Mouse (Mus musculus) intestine, embryonic 16.5 days (tissue): ENCODE measurements around the gene Lta. TPM values are rescaled to one million over a fixed set of nuclear protein-coding genes. Genes with fewer than 3 reads are reported as not detected.
A peak's percentile ranks its signal among the peaks of the same experiment; 100 is the strongest.

ENCODE experiments used
- ATAC-seq: fragments of 200-750 bp; cut with Nextera tagmentation; 2 replicates; pipeline ENCODE4 v1.8.0; 2017; ENCODE audit warnings: moderate TSS enrichment, moderate library complexity
- H3K27ac ChIP-seq: fragments of 300-500 bp; sonication (generic); 2 replicates; pipeline ENCODE4 v1.5.1; 2014; ENCODE audit warnings: mild to moderate bottlenecking, low read length
- H3K27me3 ChIP-seq: fragments of 300-500 bp; sonication (generic); replicated peaks from 2 replicates; pipeline ENCODE4 v1.6.1; 2014; ENCODE audit warnings: low read length, control low read depth, mixed read lengths; ENCODE audit not compliant: control insufficient read depth, insufficient read depth
- H3K36me3 ChIP-seq: fragments of 300-500 bp; sonication (generic); 2 replicates; pipeline ENCODE4 v1.6.1; 2014; ENCODE audit warnings: low read length, control low read depth; ENCODE audit not compliant: control insufficient read depth, insufficient read depth
- H3K4me1 ChIP-seq: fragments of 300-500 bp; sonication (generic); 2 replicates; pipeline ENCODE4 v1.6.1; 2014; ENCODE audit warnings: low read length, control low read depth, mixed read lengths; ENCODE audit not compliant: control insufficient read depth, insufficient read depth
- H3K4me2 ChIP-seq: fragments of 300-500 bp; sonication (generic); 2 replicates; pipeline ENCODE4 v1.6.1; 2014; ENCODE audit warnings: low read depth, low read length, control low read depth
- H3K4me3 ChIP-seq: fragments of 300-500 bp; sonication (generic); 2 replicates; pipeline ENCODE4 v1.5.1; 2014; ENCODE audit warnings: mild to moderate bottlenecking, low read length
- H3K9ac ChIP-seq: fragments of 300-500 bp; sonication (generic); 2 replicates; pipeline ENCODE4 v1.6.1; 2014; ENCODE audit warnings: low read depth, low read length
- H3K9me3 ChIP-seq: fragments of 300-500 bp; sonication (generic); 2 replicates; pipeline ENCODE4 v1.6.1; 2016; ENCODE audit warnings: low read length, control low read depth; ENCODE audit not compliant: control insufficient read depth
- WGBS: fragments of 180-500 bp; shearing (Covaris S2); extraction: QIAGEN DNeasy Blood & Tissue Kit; methylation state at CpG from one replicate; pipeline ENCODE4 v1.1.7; 2014; 5-methylcytosine and 5-hydroxymethylcytosine counted together
- polyA plus RNA-seq: library from polyadenylated mRNA; unstranded; fragments of >200 nt; fragmentation: Nextera tagmentation; extraction: Ambion mirVana; gene quantifications from 2 replicates; pipeline ENCODE4 v1.2.1, GENCODE M21; 2015

Gene Lta
- polyA plus RNA-seq, 1 experiment from 2014 or later, result 1.2 TPM

DNA sequence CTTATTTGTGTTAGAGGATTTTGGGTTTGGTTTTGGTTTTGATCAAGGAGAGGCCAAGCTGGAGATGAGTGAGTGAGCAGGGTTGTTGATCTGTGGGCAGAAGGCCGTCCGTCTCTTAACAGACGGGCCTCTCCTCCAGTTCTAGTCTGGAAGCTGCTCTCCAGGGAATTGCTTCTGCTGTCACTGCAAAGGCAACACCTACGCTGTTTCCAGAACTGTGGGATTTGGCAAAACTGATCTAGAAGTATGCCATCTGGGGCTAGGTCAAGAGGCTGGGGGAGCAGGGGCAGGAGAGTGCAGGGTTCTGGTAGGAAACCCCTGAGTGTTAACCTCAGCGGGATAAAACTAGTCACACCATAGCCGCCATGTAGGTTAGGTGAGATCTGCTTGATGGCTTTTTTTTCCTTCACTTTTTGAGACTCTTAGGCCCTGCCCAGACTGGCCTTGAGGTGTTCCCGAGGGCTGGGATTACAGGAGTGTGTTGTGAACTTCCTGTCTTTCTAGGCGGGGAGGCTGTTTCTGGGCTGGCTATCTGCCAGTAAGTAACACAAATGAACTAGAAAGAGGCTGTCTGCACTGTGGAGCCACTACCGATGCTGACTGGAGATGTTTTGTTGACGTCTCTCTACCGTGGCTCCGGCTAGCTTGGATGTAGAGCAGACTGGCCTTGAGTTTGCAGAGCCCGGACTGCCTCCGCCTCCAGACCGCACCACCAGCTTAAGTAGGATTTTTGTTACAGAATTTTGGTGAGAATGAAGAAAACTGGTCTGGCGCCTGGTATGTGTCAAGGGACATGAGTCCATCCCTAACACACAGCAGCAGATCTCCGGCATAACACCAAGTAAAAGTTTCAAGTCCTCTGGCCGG, 28.2 kb upstream of the Lta start, which contains the start of gene Atp6v1g2:
Gene Atp6v1g2, plus strand, starts transcription at position 547 of the 867 bp plus-strand sequence.
- Histone ChIP-seq H3K27ac (peak within 1 kb of the TSS; percentile 99), H3K9ac (peak within 1 kb of the TSS; percentile 95), H3K4me3 (peak within 1 kb of the TSS; percentile 75), H3K9me3 (no peaks in the 10 kb centered on the region), H3K27me3 (no peaks in the 10 kb centered on the region), H3K36me3 (no peaks in the 10 kb centered on the region), H3K4me2 (peak within 1 kb of the TSS; percentile 86), H3K4me1 (peaks cover 29% of the 10 kb centered on the region)
- WGBS, result 47% methylated on average over 18 of the region's 18 CpGs
- ATAC-seq, result 0 out of 2 replicates have a peak, but pooled peaks have one; percentile 4

DNA sequence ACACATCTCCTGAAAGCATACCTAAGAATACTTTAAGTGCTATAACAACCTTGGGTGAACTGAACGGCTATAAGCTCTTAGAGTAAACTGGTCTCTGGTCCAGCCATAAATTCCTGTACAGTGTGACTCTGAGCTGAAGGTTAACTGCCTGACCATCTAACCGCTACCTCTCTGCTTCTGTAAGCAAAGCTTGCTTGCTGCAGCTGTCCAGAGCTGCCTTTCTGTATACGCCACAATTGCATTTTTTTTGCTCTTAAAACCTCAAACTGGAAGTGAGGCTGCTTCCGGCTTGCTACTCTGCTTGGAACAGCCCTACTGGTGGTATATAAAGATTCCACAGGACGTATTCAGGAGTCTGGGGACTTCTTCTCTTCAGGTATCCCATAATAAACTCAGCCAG, 27.5 kb upstream of the Lta start:
- Histone ChIP-seq H3K4me3 (0 out of 2 replicates have a peak overlapping the region, but pooled peaks have one; percentile 5), H3K27me3 (no peaks in the 10 kb centered on the region), H3K36me3 (no peaks in the 10 kb centered on the region), H3K27ac (peak overlapping the region; percentile 78), H3K4me1 (peaks cover 29% of the 10 kb centered on the region), H3K4me2 (peak overlapping the region; percentile 86; the same call in 1 of the 2 replicates), H3K9me3 (no peaks in the 10 kb centered on the region), H3K9ac (no peak overlapping the region)
- no peak for ATAC-seq
- 52% methylated on average over 5 of the region's 5 CpGs for WGBS

GRCm38 (mm10) chr17:35232043-35232442, 26.9 kb upstream of the Lta start:
- H3K4me1 ChIP-seq, result peaks cover 29% of the 10 kb centered on the region
- no peak overlapping the region for H3K4me3 ChIP-seq
- no peak overlapping the region for H3K9ac ChIP-seq
- no peak for ATAC-seq
- peak overlapping the region; percentile 78 for H3K27ac ChIP-seq
- peaks cover 3% of the 10 kb centered on the region; the same call in 1 of the 2 replicates for H3K36me3 ChIP-seq
- H3K4me2 ChIP-seq, result peak overlapping the region; percentile 20; the same call in 1 of the 2 replicates
- no peaks in the 10 kb centered on the region for H3K27me3 ChIP-seq
- H3K9me3 ChIP-seq, result no peaks in the 10 kb centered on the region
- WGBS, result 13% methylated on average over 12 of the region's 12 CpGs

DNA sequence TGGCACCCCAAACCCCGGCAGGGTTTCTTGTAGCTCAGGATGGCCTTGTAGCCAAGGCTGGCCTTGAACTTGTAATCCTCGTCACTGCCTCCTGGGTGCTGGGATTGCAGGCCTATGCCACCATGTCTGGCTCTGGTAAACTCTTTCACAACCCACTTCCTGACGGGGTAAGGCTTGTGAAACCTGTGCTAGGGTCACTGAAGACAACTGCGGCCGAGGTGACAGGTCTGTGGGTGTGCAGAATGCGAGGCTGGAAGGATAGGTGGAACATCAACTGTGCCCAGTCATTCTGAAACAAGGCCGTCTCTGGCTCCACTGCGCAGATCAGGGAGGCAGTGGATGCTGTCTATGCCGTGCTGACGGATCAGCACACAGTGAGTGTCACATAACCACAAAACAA, 25.9 kb upstream of the Lta start:
- ATAC-seq, result no peak
- Histone ChIP-seq H3K4me3 (no peak overlapping the region), H3K9ac (no peak overlapping the region), H3K4me2 (no peak overlapping the region), H3K9me3 (no peaks in the 10 kb centered on the region), H3K36me3 (peaks cover 3% of the 10 kb centered on the region; the same call in 1 of the 2 replicates), H3K27ac (no peak overlapping the region), H3K4me1 (peaks cover 32% of the 10 kb centered on the region), H3K27me3 (no peaks in the 10 kb centered on the region)
- WGBS, result 93% methylated on average over 10 of the region's 10 CpGs

- WGBS, result 83% methylated on average over 14 of the region's 14 CpGs
- Histone ChIP-seq H3K27ac (0 out of 2 replicates have a peak overlapping the region, but pooled peaks have one; percentile 19), H3K4me3 (no peak overlapping the region), H3K4me2 (no peak overlapping the region), H3K36me3 (peaks cover 5% of the 10 kb centered on the region; the same call in 1 of the 2 replicates), H3K27me3 (no peaks in the 10 kb centered on the region), H3K9me3 (no peaks in the 10 kb centered on the region), H3K9ac (no peak overlapping the region), H3K4me1 (peaks cover 3% of the 10 kb centered on the region; the same call in 1 of the 2 replicates)
- ATAC-seq, result no peak
Observed at GRCm38 (mm10) chr17:35226561-35227046, 21.5 kb upstream of the Lta start.

- H3K9ac ChIP-seq, result no peak overlapping the region
- H3K36me3 ChIP-seq, result peaks cover 5% of the 10 kb centered on the region; the same call in 1 of the 2 replicates
- H3K4me3 ChIP-seq, result no peak overlapping the region
- 92% methylated on average over 5 of the region's 5 CpGs for WGBS
- H3K4me2 ChIP-seq, result no peak overlapping the region
- ATAC-seq, result no peak
- peaks cover 6% of the 10 kb centered on the region; the same call in 1 of the 2 replicates for H3K4me1 ChIP-seq
- H3K27ac ChIP-seq, result no peak overlapping the region
- no peaks in the 10 kb centered on the region for H3K27me3 ChIP-seq
- no peaks in the 10 kb centered on the region for H3K9me3 ChIP-seq
Observed at GRCm38 (mm10) chr17:35225456-35225855, 20.3 kb upstream of the Lta start.

- H3K27ac ChIP-seq, result no peak overlapping the region
- 95% methylated on average over 4 of the region's 4 CpGs for WGBS
- no peak overlapping the region for H3K9ac ChIP-seq
- no peaks in the 10 kb centered on the region for H3K9me3 ChIP-seq
- H3K4me2 ChIP-seq, result no peak overlapping the region
- ATAC-seq, result no peak
- no peaks in the 10 kb centered on the region for H3K27me3 ChIP-seq
- peaks cover 5% of the 10 kb centered on the region; the same call in 1 of the 2 replicates for H3K36me3 ChIP-seq
- H3K4me3 ChIP-seq, result no peak overlapping the region
- H3K4me1 ChIP-seq, result peaks cover 10% of the 10 kb centered on the region; the same call in 1 of the 2 replicates
Observed at GRCm38 (mm10) chr17:35224641-35225040, 19.5 kb upstream of the Lta start.

DNA sequence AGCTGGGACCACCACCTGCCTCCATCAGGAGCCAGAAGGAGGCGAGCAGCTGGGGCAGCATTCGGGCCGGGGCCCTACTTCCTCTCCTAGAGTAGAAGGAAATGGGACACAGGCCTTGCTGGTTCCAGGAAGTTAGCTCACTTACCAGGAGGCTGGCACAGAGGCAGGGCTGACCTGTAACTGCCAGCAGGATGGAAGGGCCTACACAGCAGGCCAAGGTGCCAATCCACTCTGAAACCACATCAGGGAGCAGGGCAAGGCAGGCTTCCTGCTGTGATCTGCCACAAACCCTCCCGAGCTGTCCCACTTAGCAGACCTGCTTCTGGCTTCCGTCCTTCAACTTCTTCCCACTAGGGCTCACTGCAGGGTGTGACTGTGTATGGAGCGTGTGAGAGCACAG, 17.1 kb upstream of the Lta start:
- 0 out of 2 replicates have a peak overlapping the region, but pooled peaks have one; percentile 42 for H3K27ac ChIP-seq

More for the DNA sequence above, 17.1 kb upstream of the Lta start:
- no peak overlapping the region for H3K4me3 ChIP-seq
- no peaks in the 10 kb centered on the region for H3K9me3 ChIP-seq
- H3K9ac ChIP-seq, result no peak overlapping the region
- H3K27me3 ChIP-seq, result no peaks in the 10 kb centered on the region
- peaks cover 3% of the 10 kb centered on the region; the same call in 1 of the 2 replicates for H3K36me3 ChIP-seq
- 51% methylated on average over 6 of the region's 6 CpGs for WGBS
- peaks cover 10% of the 10 kb centered on the region; the same call in 1 of the 2 replicates for H3K4me1 ChIP-seq
- no peak for ATAC-seq
- no peak overlapping the region for H3K4me2 ChIP-seq
